Mouse (Mus musculus) urinary bladder, postnatal 14 days (tissue): Measurements from ENCODE around the gene Vmn2r59.
"Not testable (repeated sequence)": the region's sequence is repeated elsewhere in the genome, so short reads cannot be mapped to it uniquely, and the experiment has no call there.

Experiments
- DNase-seq: peaks from one replicate; pipeline ENCODE4 v3.0.0; 2021; ENCODE audit warnings: low spot score

Gene Vmn2r59

GRCm38 (mm10) chr7:42058923-42059322, at the start of gene Vmn2r59:
Gene Vmn2r59, minus strand, starts transcription at chr7:42059023.
- DNase-seq = no peak

- DNase-seq = no peak
These were observed 48.6 kb upstream of the Vmn2r59 start, which contains the start of gene Vmn2r60 for GRCm38 (mm10) chr7:42107470-42107869. Gene Vmn2r60, plus strand, starts transcription at chr7:42107770.

- not testable (repeated sequence) for DNase-seq
These were observed 48.2 kb upstream of the Vmn2r59 start for GRCm38 (mm10) chr7:42107061-42107460.
